Mouse (Mus musculus): ENCODE measurements at regions not wholly inside any gene's neighbourhood (a gene's known extent, or its start where the extent isn't known, plus 50 kb on each side); places are given as distances from the start of the nearest gene placed in this dataset.

DNA sequence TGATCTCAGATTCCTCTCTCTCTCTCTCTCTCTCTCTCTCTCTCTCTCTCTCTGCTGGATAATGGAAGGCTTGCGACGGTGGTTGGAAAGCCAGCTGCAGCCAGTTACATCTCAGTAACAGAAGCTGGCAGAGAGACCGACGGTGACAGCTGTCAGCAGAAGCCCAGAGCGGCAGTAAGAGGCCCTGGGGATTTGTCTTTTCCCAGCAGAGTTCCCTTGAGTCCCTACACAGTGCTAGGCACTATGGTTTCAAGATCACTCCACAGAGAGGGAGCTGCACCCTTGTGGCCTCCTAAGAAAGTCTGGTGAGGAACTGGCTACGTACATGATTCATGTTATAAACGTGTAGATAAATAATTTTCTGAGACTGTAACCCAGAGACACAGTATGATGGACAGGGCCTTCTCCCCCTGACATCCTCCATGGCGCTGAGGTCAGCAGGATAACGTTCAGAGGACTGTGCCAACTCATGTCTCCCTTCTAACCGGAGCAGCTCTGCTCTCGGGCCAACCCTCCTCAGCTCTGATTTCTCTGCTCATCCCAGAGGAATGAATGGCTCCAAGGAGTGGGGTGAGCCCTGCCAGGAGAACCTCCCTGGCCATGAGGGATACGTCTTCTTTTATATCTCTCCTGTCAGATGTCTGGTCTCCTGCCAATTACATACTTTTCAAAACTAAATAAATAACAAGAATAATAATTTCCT, 253.5 kb upstream of the Cadm1 start:
- no peak for ATAC-seq (ENCODE audit: extremely low read depth, insufficient number of reproducible peaks, low FRiP score, low TSS enrichment)
- Histone ChIP-seq H3K4me1 (peaks cover 28% of the 10 kb centered on the region), H3K36me3 (no peaks in the 10 kb centered on the region), H3K9ac (no peak overlapping the region), H3K27ac (replicated peaks) (peak overlapping the region; percentile 31; the same call in 1 of the 2 replicates), H3K27me3 (replicated peaks) (peaks cover 25% of the 10 kb centered on the region; the same call in 1 of the 2 replicates), H3K9me3 (no peaks in the 10 kb centered on the region), H3K4me3 (no peak overlapping the region), H3K4me2 (no peak overlapping the region)
- WGBS: 30% methylated on average over 12 of the region's 12 CpGs

DNA sequence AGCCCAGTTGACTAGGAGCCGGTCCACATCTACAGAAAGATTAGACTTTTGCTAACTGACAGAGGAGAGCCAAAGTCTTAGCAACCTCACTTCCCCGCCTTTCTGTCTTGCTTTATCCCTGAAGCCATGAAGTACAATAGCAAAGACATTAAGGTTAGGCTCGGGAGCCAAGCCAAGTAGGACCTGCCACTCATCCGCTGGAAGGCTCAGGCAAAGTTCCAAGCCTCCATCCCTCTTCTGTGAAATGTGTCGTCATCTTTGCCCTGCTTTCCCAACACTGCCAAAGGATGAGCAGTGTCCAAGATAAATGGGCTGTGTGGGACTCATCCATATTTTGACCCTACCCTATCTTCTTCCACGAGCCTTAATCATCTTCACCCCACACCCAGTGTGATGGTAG, 250.6 kb upstream of the Cadm1 start:
- no peak overlapping the region for H3K4me2 ChIP-seq
- no peaks in the 10 kb centered on the region for H3K36me3 ChIP-seq
- no peaks in the 10 kb centered on the region for H3K9me3 ChIP-seq
- no peak overlapping the region for H3K4me3 ChIP-seq
- H3K9ac ChIP-seq: no peak overlapping the region
- 0 out of 2 replicates have a peak overlapping the region, but pooled peaks have one; percentile 5 for H3K27ac ChIP-seq (replicated peaks)
- peaks cover 19% of the 10 kb centered on the region; the same call in 1 of the 2 replicates for H3K27me3 ChIP-seq (replicated peaks)
- ATAC-seq (ENCODE audit: extremely low read depth, insufficient number of reproducible peaks, low FRiP score, low TSS enrichment): no peak
- WGBS: 70% methylated on average over 6 of the region's 6 CpGs
- peaks cover 28% of the 10 kb centered on the region for H3K4me1 ChIP-seq

DNA sequence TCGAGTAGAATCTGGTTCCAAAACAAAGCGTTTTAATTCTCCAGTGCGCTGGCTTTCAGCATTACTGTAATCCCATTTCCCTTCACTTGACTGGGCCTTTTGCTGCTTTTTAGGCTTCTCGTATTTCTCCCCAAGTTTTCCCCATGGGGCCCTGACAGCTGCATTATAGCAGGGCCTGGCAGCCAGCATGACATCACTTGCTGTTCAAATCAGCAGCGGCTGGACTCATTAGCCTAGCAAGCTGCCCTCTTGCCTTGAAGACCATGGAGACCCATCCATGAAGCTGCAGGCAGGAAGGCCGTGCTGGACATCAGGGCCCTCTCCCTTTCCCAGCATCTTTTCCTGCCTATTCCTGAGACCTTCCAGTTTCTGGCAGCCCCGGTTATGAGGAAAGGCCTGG, 249.8 kb upstream of the Cadm1 start:
- H3K9me3 ChIP-seq: no peaks in the 10 kb centered on the region
- no peak for ATAC-seq (ENCODE audit: extremely low read depth, insufficient number of reproducible peaks, low FRiP score, low TSS enrichment)
- H3K4me2 ChIP-seq: no peak overlapping the region
- H3K4me3 ChIP-seq: no peak overlapping the region
- peak overlapping the region; percentile 5; the same call in 1 of the 2 replicates for H3K27ac ChIP-seq (replicated peaks)
- no peak overlapping the region for H3K9ac ChIP-seq
- peaks cover 28% of the 10 kb centered on the region for H3K4me1 ChIP-seq
- 44% methylated on average over 7 of the region's 7 CpGs for WGBS
- peaks cover 15% of the 10 kb centered on the region; the same call in 1 of the 2 replicates for H3K27me3 ChIP-seq (replicated peaks)
- no peaks in the 10 kb centered on the region for H3K36me3 ChIP-seq

DNA sequence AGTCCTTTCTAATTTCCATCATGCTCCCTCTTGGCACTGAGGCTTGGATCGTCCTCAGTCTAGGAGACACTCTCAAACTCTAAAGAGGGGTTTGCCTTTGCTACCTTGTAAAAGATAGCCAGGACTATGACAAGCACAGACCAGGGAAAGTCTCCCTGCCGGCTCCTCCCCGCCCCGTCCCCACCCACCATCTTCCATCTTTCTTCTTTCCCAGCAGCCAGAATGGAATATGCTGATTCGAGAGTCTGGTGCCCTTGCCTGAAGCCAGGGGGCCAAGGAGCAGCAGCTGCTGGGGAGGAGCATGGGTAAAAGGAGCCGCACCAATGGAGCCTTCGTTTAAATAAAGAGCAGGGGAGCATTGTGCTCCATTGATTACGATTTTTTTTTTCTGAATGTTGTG, 249.4 kb upstream of the Cadm1 start:
- Histone ChIP-seq H3K36me3 (no peaks in the 10 kb centered on the region), H3K4me3 (no peak overlapping the region), H3K9ac (no peak overlapping the region), H3K4me2 (no peak overlapping the region), H3K27ac (replicated peaks) (no peak overlapping the region), H3K27me3 (replicated peaks) (peaks cover 15% of the 10 kb centered on the region; the same call in 1 of the 2 replicates), H3K9me3 (no peaks in the 10 kb centered on the region), H3K4me1 (peaks cover 28% of the 10 kb centered on the region)
- ATAC-seq (ENCODE audit: extremely low read depth, insufficient number of reproducible peaks, low FRiP score, low TSS enrichment): no peak
- 58% methylated on average over 8 of the region's 8 CpGs for WGBS

DNA sequence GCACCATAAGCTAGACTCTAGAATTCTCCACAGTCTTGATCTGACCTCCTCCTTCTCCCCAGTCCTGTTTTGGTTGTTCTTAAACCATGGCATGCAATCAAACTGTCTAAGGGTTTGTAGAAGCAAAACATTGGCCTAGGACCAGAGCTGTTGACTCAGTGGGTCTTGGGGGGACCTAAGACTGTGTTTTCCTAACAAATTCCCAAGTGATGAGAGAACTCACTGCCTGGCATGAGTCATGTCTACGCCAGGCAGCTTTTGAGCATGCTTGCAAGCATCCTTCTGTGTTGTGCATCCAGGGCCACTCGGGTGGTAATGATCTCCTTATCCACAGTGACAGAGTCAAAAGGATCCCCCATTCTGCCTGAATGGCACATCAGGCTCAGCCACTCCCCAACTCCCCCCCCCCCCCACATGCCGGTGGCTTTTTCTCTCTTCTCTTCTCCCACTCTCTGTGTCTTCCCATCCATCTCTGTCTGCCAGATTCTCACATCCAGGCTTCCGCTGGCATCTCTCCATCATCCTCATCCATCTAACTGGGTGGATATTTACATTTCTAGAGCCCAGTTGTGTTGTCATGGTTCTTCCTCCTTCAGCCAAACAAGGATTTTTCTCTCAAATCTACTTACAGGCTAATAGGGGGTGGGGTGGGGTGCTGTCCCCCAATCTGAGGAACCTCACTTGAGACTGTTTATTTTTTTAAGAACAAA, 246.1 kb upstream of the Cadm1 start:
- no peaks in the 10 kb centered on the region for H3K36me3 ChIP-seq
- no peak overlapping the region for H3K9ac ChIP-seq
- no peak overlapping the region for H3K4me2 ChIP-seq
- no peaks in the 10 kb centered on the region for H3K9me3 ChIP-seq
- 55% methylated on average over 4 of the region's 4 CpGs for WGBS
- H3K4me1 ChIP-seq: peaks cover 14% of the 10 kb centered on the region; the same call in 1 of the 2 replicates
- ATAC-seq (ENCODE audit: extremely low read depth, insufficient number of reproducible peaks, low FRiP score, low TSS enrichment): no peak
- peaks cover 15% of the 10 kb centered on the region; the same call in 1 of the 2 replicates for H3K27me3 ChIP-seq (replicated peaks)
- no peak overlapping the region for H3K4me3 ChIP-seq
- H3K27ac ChIP-seq (replicated peaks): no peak overlapping the region

DNA sequence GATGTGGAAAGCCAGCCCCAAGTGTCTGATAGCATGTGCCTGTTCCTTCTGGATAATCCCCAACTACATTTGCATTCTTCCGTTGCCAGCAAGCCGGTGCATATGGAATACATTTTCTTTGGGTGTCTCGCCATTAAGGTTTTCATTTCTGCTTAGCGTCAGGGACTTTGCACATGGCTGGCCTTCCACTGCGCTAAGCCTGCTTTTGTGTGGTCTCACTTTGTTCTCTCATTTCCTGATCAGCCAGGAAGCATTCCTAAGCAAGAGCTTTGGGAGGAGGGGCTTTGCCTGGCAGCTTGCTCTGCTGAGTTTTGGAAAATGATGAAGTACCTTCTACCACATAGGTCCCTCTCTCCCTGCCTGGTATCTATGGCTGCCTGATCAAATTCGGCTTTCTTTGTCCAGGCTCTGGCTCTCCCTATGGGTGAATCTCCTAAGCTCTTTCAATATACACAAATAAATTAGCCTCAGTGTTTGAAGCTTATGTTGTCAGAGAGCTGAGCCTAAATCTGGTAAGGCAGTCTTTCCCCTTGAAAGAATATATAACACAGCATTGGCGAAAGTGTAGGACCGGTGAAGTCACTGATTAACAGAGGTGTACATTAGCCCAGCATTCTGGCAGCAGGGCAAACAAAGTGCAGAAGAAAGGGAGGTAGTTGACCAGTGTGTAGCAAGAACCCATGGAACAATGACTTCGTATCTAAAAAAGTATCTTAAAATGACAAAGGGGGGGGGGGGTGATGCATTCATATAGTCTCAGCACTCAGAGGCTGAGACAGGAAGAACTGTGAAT, 242.8 kb upstream of the Cadm1 start:
- Histone ChIP-seq H3K27ac (replicated peaks) (no peak overlapping the region), H3K27me3 (replicated peaks) (peaks cover 8% of the 10 kb centered on the region; the same call in 1 of the 2 replicates), H3K4me1 (no peaks in the 10 kb centered on the region), H3K9ac (no peak overlapping the region), H3K4me3 (no peak overlapping the region), H3K4me2 (no peak overlapping the region), H3K36me3 (no peaks in the 10 kb centered on the region), H3K9me3 (no peaks in the 10 kb centered on the region)
- WGBS: 63% methylated on average over 9 of the region's 9 CpGs
- ATAC-seq (ENCODE audit: extremely low read depth, insufficient number of reproducible peaks, low FRiP score, low TSS enrichment): no peak

DNA sequence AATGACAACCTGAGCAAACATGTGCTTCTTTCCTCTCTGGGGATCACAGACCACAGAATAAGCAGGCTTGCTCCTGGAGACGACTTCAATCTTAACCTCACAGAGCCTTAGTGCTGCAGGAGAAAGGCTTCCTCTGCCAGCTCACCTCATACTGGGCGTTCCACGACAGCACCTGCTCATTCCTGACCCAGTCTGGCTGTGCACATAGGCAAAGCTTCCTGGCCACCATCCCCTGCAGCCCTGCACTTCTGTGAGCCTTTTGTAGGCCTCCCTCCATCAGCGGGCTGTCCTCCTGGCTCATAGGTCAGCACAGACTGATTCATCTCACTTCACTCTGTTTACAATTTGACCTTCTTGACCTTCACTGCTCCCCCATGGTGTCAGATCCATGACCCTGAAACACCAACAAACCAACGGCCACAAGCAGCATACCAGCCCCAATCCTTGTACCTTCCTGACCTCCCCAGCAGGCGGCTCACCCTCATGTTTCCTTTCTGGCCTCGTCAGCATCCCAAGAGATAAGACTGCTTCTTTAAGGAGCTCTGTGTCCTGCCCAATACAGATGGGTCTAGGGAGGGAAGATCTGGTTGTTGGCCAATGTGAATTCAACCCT, 241.3 kb upstream of the Cadm1 start:
- WGBS: 47% methylated on average over 7 of the region's 7 CpGs
- Histone ChIP-seq H3K4me3 (no peak overlapping the region), H3K4me1 (no peaks in the 10 kb centered on the region), H3K27me3 (replicated peaks) (peaks cover 7% of the 10 kb centered on the region; the same call in 1 of the 2 replicates), H3K4me2 (no peak overlapping the region), H3K9ac (no peak overlapping the region), H3K9me3 (no peaks in the 10 kb centered on the region), H3K27ac (replicated peaks) (no peak overlapping the region), H3K36me3 (no peaks in the 10 kb centered on the region)
- no peak for ATAC-seq (ENCODE audit: extremely low read depth, insufficient number of reproducible peaks, low FRiP score, low TSS enrichment)

DNA sequence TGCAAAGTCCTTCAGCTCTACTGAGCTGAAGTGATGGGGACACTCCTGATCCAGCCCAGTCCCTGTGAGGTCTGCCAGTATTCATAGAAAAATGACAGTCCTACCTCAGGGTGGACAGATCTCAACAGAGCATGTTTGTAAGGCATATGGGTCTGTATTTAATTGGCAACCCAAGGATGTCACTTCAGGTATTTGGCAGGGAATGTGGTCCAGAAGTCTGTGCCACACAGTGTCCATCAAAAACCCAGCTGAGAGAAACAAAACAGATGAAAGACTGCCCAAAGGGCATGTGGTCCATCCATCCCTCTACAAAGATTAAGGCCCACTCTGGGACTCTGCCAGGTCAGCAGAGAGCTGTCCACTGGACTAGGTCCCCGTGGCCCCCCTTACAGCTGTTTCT, 229.3 kb upstream of the Cadm1 start:
- Histone ChIP-seq H3K9ac (no peak overlapping the region), H3K4me3 (no peak overlapping the region), H3K4me2 (no peak overlapping the region), H3K27me3 (replicated peaks) (peaks cover 33% of the 10 kb centered on the region), H3K36me3 (no peaks in the 10 kb centered on the region), H3K4me1 (no peaks in the 10 kb centered on the region), H3K27ac (replicated peaks) (no peak overlapping the region), H3K9me3 (no peaks in the 10 kb centered on the region)
- 33% methylated on average over 1 of the region's 1 CpGs for WGBS
- no peak for ATAC-seq (ENCODE audit: extremely low read depth, insufficient number of reproducible peaks, low FRiP score, low TSS enrichment)

DNA sequence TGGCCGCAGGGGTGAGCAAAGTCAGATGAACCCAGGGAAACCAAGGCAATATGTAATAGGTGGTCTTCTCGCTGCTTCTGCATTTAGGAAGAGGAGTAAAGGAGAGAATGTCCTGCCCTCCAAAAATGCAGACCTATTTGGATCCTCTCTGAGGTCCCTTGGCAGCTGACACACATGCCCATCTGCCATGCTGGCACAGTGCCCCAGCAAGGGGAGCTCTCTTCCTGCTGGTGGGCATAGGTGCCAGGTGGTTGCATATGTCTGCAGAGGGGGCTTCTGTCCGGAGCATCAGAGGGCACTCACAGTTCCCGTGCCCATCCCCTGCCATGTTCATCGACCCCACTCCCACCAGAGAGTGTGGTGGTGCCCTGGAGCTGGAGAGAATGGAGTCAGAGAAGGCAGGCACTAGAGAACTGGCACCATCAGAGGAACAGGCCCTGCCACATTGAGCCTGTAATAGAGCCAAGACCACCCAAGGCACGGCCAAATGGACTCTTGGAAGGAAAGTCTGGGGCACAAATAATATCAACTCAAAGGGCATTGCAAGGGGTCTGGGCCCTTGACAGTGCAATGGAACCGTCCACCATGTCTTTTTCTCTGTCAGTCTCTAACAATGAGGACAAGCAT, 222.7 kb upstream of the Cadm1 start:
- H3K9ac ChIP-seq: no peak overlapping the region
- ATAC-seq (ENCODE audit: extremely low read depth, insufficient number of reproducible peaks, low FRiP score, low TSS enrichment): no peak
- H3K36me3 ChIP-seq: no peaks in the 10 kb centered on the region
- no peak overlapping the region for H3K4me3 ChIP-seq
- no peak overlapping the region for H3K4me2 ChIP-seq
- H3K4me1 ChIP-seq: peaks cover 19% of the 10 kb centered on the region
- H3K9me3 ChIP-seq: no peaks in the 10 kb centered on the region
- no peak overlapping the region for H3K27ac ChIP-seq (replicated peaks)
- peaks cover 12% of the 10 kb centered on the region; the same call in 1 of the 2 replicates for H3K27me3 ChIP-seq (replicated peaks)
- WGBS: 83% methylated on average over 7 of the region's 7 CpGs

DNA sequence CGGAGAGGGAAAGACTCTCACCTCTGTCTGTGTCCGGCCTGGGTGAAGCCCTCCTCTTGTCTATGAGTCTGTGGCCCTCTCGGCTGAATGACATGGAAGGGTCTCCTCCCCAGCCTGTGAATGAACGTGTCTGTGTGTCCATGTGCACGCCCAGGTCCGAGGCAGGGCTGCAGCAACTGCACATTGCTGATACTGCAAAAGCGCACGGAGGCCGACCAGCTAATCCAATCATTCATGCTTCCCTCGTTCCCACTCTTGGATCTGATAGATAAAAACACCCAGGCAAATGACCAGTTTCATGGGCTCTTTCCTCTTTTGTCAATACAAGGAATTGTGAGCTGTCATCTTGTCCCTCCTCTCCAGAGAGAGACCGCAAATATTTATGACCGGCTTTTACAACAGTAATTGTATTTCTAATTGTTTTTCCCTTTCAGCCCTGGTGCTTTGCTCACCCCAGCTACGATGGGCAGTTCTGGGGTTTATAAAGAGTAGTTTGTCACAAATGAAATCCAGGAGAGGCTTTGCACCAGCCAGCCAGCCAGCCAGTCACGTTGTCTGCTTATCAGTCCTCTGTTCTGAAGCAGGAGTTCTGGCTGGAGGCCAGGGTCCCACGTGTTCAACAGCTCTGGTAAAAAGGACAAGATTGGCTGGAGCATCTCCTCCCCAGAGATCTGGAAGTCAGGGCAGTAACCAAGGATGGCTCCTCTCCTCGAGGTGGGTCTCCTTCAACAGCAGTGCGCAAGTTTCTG, 222.0 kb upstream of the Cadm1 start:
- H3K27ac ChIP-seq (replicated peaks): peak overlapping the region; percentile 13; the same call in 1 of the 2 replicates
- peaks cover 19% of the 10 kb centered on the region for H3K4me1 ChIP-seq
- peaks cover 12% of the 10 kb centered on the region; the same call in 1 of the 2 replicates for H3K27me3 ChIP-seq (replicated peaks)
- peak overlapping the region; percentile 4 for H3K4me2 ChIP-seq
- WGBS: 46% methylated on average over 17 of the region's 17 CpGs
- no peaks in the 10 kb centered on the region for H3K36me3 ChIP-seq
- no peak overlapping the region for H3K9ac ChIP-seq
- peak; percentile 42; the same call in 1 of the 2 replicates for ATAC-seq (ENCODE audit: extremely low read depth, insufficient number of reproducible peaks, low FRiP score, low TSS enrichment)
- no peaks in the 10 kb centered on the region for H3K9me3 ChIP-seq
- H3K4me3 ChIP-seq: no peak overlapping the region

Measured in heart, embryonic 13.5 days (tissue).